Mouse (Mus musculus) embryonic fibroblast, embryonic 13.5 days (primary cell): ENCODE measurements at regions not wholly inside any gene's neighbourhood (a gene's known extent, or its start where the extent isn't known, plus 50 kb on each side); places are given as distances from the start of the nearest gene placed in this dataset.

Experiments used
- CTCF ChIP-seq: IDR thresholded peaks from 2 replicates; pipeline ENCODE4 v1.5.1; 2011; ENCODE audit warnings: mild to moderate bottlenecking, control low read depth, low read length, moderate library complexity, borderline replicate concordance; ENCODE audit not compliant: insufficient read depth
- POLR2A ChIP-seq: IDR thresholded peaks from 2 replicates; pipeline ENCODE4 v1.6.1; 2011; ENCODE audit warnings: low read depth, mild to moderate bottlenecking, control low read depth, low read length, moderate library complexity

DNA sequence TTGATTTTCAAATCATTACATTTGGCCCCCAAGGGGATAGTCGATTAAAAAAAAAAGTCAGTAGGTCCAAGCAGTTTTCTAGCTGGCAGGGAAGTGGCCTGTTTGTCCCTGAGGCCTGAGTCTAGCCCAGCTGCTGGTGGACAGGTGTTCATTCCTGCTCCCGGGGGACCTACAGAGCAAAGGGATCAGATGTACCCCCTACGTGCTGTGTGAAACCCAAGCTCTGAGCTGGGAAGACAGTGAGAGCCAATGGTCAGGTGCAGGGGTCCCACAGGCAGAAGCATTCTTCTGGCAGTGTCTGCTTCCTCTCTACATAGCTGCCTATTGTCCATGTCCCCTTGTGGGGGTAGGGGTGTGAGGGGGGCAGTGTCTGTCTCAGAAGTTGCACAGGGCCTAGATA is 653.2 kb upstream of the 3110018I06Rik start:
- TF ChIP-seq POLR2A (no peak), CTCF (no peak)
